ENCODE assay signal across 10 mouse cellular contexts in genomic region chr9:117412584-117412983, GRCm38 (mm10).
"Had no signal": no experiment of that assay in that cellular context is flagged by ENCODE, and none has a peak within 500 bp of the region (broad histone marks: within the 10 kb centered on the region; RNA-seq: fewer than 3 reads in every experiment).

No protein-coding gene starts in this region.

- H3K4me1 ChIP-seq: liver, embryonic 12.5 days; neural tube, embryonic 12.5 days had no signal

- H3K9ac ChIP-seq: liver, embryonic 12.5 days; liver, embryonic 14.5 days; lung, embryonic 14.5 days; midbrain, embryonic 12.5 days; neural tube, embryonic 12.5 days had no signal

- ATAC-seq: liver, embryonic 12.5 days had no signal

- H3K36me3 ChIP-seq: liver, embryonic 12.5 days; midbrain, embryonic 12.5 days; neural tube, embryonic 12.5 days had no signal

- H3K27me3 ChIP-seq: liver, embryonic 12.5 days; midbrain, embryonic 12.5 days; neural tube, embryonic 12.5 days had no signal

- DNase-seq: lung, adult 18-20 months; right cerebral cortex, postnatal 14 days; thymus, adult 18-20 months; thymus, postnatal 14 days; thymus, postnatal 36 days had no signal

- H3K27ac ChIP-seq: liver, embryonic 12.5 days; liver, embryonic 14.5 days; midbrain, embryonic 12.5 days; neural tube, embryonic 12.5 days had no signal

- H3K4me2 ChIP-seq: liver, embryonic 12.5 days; lung, embryonic 14.5 days; midbrain, embryonic 12.5 days; neural tube, embryonic 12.5 days had no signal

- H3K9me3 ChIP-seq: liver, embryonic 12.5 days; midbrain, embryonic 12.5 days; neural tube, embryonic 12.5 days had no signal

- H3K4me3 ChIP-seq: liver, embryonic 12.5 days; midbrain, embryonic 12.5 days; neural tube, embryonic 12.5 days had no signal
